Mouse (Mus musculus): ENCODE data around the gene Cnbp.

GRCm38 (mm10) chr6:87851871-87852270 is 965 bp upstream of the Cnbp start:
- no peak for TF ChIP-seq MAX (IDR thresholded peaks at IDR 0.05; ENCODE audit: low read length)
- TF ChIP-seq GATA1 (IDR thresholded peaks at IDR 0.05; ENCODE audit: low read depth, low read length), result no peak
- no peak for TF ChIP-seq CTCF (IDR thresholded peaks at IDR 0.05 in 2 of 3, conservative IDR thresholded peaks at IDR 0.05 in 1 of 3; ENCODE audit: control insufficient read depth in 1 of 3, insufficient read depth in 1 of 3, low read depth in 2 of 3, low read length in 3 of 3, poor library complexity in 1 of 3, severe bottlenecking in 1 of 3)
- no peak for TF ChIP-seq MAFK (IDR thresholded peaks at IDR 0.05; ENCODE audit: borderline replicate concordance, low read depth, low read length)
- TF ChIP-seq ETS1 (IDR thresholded peaks at IDR 0.05; ENCODE audit: low read depth, low read length), result no peak
- no peak for TF ChIP-seq GABPA (IDR thresholded peaks at IDR 0.05; ENCODE audit: low read depth, low read length)
- no peak for TF ChIP-seq RCOR1 (IDR thresholded peaks at IDR 0.05; ENCODE audit: low read depth, low read length)
- no peak for TF ChIP-seq NELFE (IDR thresholded peaks at IDR 0.05; ENCODE audit: low read depth, low read length)
- no peak for TF ChIP-seq UBTF (IDR thresholded peaks at IDR 0.05; ENCODE audit: borderline replicate concordance, insufficient read depth, low read depth, low read length)
- no peak for TF ChIP-seq POLR2AphosphoS2 (IDR thresholded peaks at IDR 0.05; ENCODE audit: low read length)
- TF ChIP-seq E2F4 (IDR thresholded peaks at IDR 0.05; ENCODE audit: borderline replicate concordance, low read depth, low read length), result no peak

All from MEL (cell line).